Mouse (Mus musculus) embryonic facial prominence, embryonic 13.5 days (tissue): ENCODE results near the gene Sh3bp5. TPM values are rescaled to one million over a fixed set of nuclear protein-coding genes. Genes with fewer than 3 reads are reported as not detected.

Experiments used
- ATAC-seq: fragments of 200-750 bp; cut with Nextera tagmentation; 2 replicates; pipeline ENCODE4 v1.8.0; 2017; ENCODE audit warnings: low read depth; ENCODE audit not compliant: insufficient number of reproducible peaks, insufficient read depth, low FRiP score, low TSS enrichment
- H3K27ac ChIP-seq: fragments of 300-500 bp; sonication (generic); 2 replicates; pipeline ENCODE4 v1.5.1; 2015; ENCODE audit warnings: moderate library complexity, mild to moderate bottlenecking, inconsistent platforms
- H3K27me3 ChIP-seq: fragments of 300-500 bp; sonication (generic); 2 replicates; pipeline ENCODE4 v1.6.1; 2015; ENCODE audit warnings: mild to moderate bottlenecking, inconsistent platforms
- H3K36me3 ChIP-seq: fragments of 300-500 bp; sonication (generic); 2 replicates; pipeline ENCODE4 v1.6.1; 2015; ENCODE audit warnings: mild to moderate bottlenecking, inconsistent platforms
- H3K4me1 ChIP-seq: fragments of 300-500 bp; sonication (generic); 2 replicates; pipeline ENCODE4 v1.6.1; 2015; ENCODE audit warnings: inconsistent platforms
- H3K4me2 ChIP-seq: fragments of 300-500 bp; sonication (generic); 2 replicates; pipeline ENCODE4 v1.6.1; 2015; ENCODE audit warnings: moderate library complexity, mild to moderate bottlenecking, inconsistent platforms
- H3K4me3 ChIP-seq: fragments of 300-500 bp; sonication (generic); 2 replicates; pipeline ENCODE4 v1.5.1; 2015; ENCODE audit warnings: mild to moderate bottlenecking, inconsistent platforms
- H3K9ac ChIP-seq: fragments of 300-500 bp; sonication (generic); 2 replicates; pipeline ENCODE4 v1.6.1; 2015; ENCODE audit warnings: mild to moderate bottlenecking, inconsistent platforms
- H3K9me3 ChIP-seq: fragments of 300-500 bp; sonication (generic); 2 replicates; pipeline ENCODE4 v1.6.1; 2016; ENCODE audit warnings: inconsistent platforms
- WGBS: fragments of 180-500 bp; shearing (Covaris S2); methylation state at CpG from one replicate; pipeline ENCODE4 v1.1.7; 2015; ENCODE audit warnings: mixed read lengths; 5-methylcytosine and 5-hydroxymethylcytosine counted together
- polyA plus RNA-seq: library from polyadenylated mRNA; unstranded; fragments of >200 nt; fragmentation: Nextera tagmentation; extraction: Ambion mirVana; gene quantifications from 2 replicates; pipeline ENCODE4 v1.2.1, GENCODE M21; 2015

Sh3bp5 gene
- polyA plus RNA-seq, 1 experiment from 2014 or later: 40.1 TPM

GRCm38 (mm10) chr14:31327681-31328080 lies 108.2 kb downstream of the Sh3bp5 start:
- Histone ChIP-seq H3K27me3 (peaks cover 13% of the 10 kb centered on the region; the same call in 1 of the 2 replicates), H3K4me3 (no peak overlapping the region), H3K36me3 (no peaks in the 10 kb centered on the region), H3K9ac (no peak overlapping the region), H3K9me3 (no peaks in the 10 kb centered on the region), H3K27ac (no peak overlapping the region), H3K4me2 (no peak overlapping the region), H3K4me1 (peaks cover 6% of the 10 kb centered on the region; the same call in 1 of the 2 replicates)
- ATAC-seq: no peak
- WGBS: 78% methylated on average over 4 of the region's 4 CpGs

GRCm38 (mm10) chr14:31327196-31327595 lies 108.7 kb downstream of the Sh3bp5 start:
- Histone ChIP-seq H3K4me2 (no peak overlapping the region), H3K4me3 (no peak overlapping the region), H3K9me3 (no peaks in the 10 kb centered on the region), H3K27me3 (peaks cover 13% of the 10 kb centered on the region; the same call in 1 of the 2 replicates), H3K9ac (no peak overlapping the region), H3K4me1 (peaks cover 6% of the 10 kb centered on the region; the same call in 1 of the 2 replicates), H3K36me3 (no peaks in the 10 kb centered on the region), H3K27ac (no peak overlapping the region)
- 85% methylated on average over 1 of the region's 1 CpGs for WGBS
- no peak for ATAC-seq

GRCm38 (mm10) chr14:31326770-31327169 lies 109.1 kb downstream of the Sh3bp5 start:
- Histone ChIP-seq H3K27ac (no peak overlapping the region), H3K36me3 (no peaks in the 10 kb centered on the region), H3K27me3 (peaks cover 13% of the 10 kb centered on the region; the same call in 1 of the 2 replicates), H3K4me2 (no peak overlapping the region), H3K9me3 (no peaks in the 10 kb centered on the region), H3K4me1 (peaks cover 6% of the 10 kb centered on the region; the same call in 1 of the 2 replicates), H3K4me3 (no peak overlapping the region), H3K9ac (no peak overlapping the region)
- 76% methylated on average over 7 of the region's 7 CpGs for WGBS
- ATAC-seq: no peak

GRCm38 (mm10) chr14:31325551-31325950 lies 110.3 kb downstream of the Sh3bp5 start:
- Histone ChIP-seq H3K27ac (no peak overlapping the region), H3K9me3 (no peaks in the 10 kb centered on the region), H3K4me1 (peaks cover 6% of the 10 kb centered on the region; the same call in 1 of the 2 replicates), H3K4me3 (no peak overlapping the region), H3K4me2 (no peak overlapping the region), H3K36me3 (no peaks in the 10 kb centered on the region), H3K27me3 (peaks cover 9% of the 10 kb centered on the region; the same call in 1 of the 2 replicates), H3K9ac (no peak overlapping the region)
- WGBS: 42% methylated on average over 5 of the region's 5 CpGs
- no peak for ATAC-seq

- Histone ChIP-seq H3K27me3 (peaks cover 7% of the 10 kb centered on the region; the same call in 1 of the 2 replicates), H3K36me3 (no peaks in the 10 kb centered on the region), H3K4me2 (no peak overlapping the region), H3K9me3 (no peaks in the 10 kb centered on the region), H3K27ac (no peak overlapping the region), H3K4me3 (no peak overlapping the region), H3K9ac (no peak overlapping the region), H3K4me1 (peaks cover 6% of the 10 kb centered on the region; the same call in 1 of the 2 replicates)
- 67% methylated on average over 10 of the region's 10 CpGs for WGBS
- ATAC-seq: no peak
Observed at GRCm38 (mm10) chr14:31324851-31325250, 111.0 kb downstream of the Sh3bp5 start.

- Histone ChIP-seq H3K4me2 (peak within 1 kb of the TSS; percentile 65), H3K4me1 (peaks cover 6% of the 10 kb centered on the region; the same call in 1 of the 2 replicates), H3K4me3 (peak within 1 kb of the TSS; percentile 41), H3K9ac (peak within 1 kb of the TSS; percentile 56), H3K27me3 (peaks cover 7% of the 10 kb centered on the region; the same call in 1 of the 2 replicates), H3K9me3 (no peaks in the 10 kb centered on the region), H3K27ac (no peak within 1 kb of the TSS), H3K36me3 (no peaks in the 10 kb centered on the region)
- no peak for ATAC-seq
- 28% methylated on average over 28 of the region's 28 CpGs for WGBS
Observed at GRCm38 (mm10) chr14:31323849-31324792, 111.8 kb downstream of the Sh3bp5 start, which contains the start of gene Dnah1. Dnah1 (minus strand) TSS chr14:31323896.

GRCm38 (mm10) chr14:31323189-31323588 lies 112.7 kb downstream of the Sh3bp5 start:
- no peak overlapping the region for H3K27ac ChIP-seq
- ATAC-seq: no peak
- peak overlapping the region; percentile 65 for H3K4me2 ChIP-seq
- peak overlapping the region; percentile 41 for H3K4me3 ChIP-seq
- H3K9ac ChIP-seq: peak overlapping the region; percentile 56; the same call in 1 of the 2 replicates
- peaks cover 7% of the 10 kb centered on the region; the same call in 1 of the 2 replicates for H3K27me3 ChIP-seq
- peaks cover 6% of the 10 kb centered on the region; the same call in 1 of the 2 replicates for H3K4me1 ChIP-seq
- WGBS: 72% methylated on average over 4 of the region's 4 CpGs
- no peaks in the 10 kb centered on the region for H3K9me3 ChIP-seq
- no peaks in the 10 kb centered on the region for H3K36me3 ChIP-seq

GRCm38 (mm10) chr14:31322191-31322590 lies 113.7 kb downstream of the Sh3bp5 start:
- Histone ChIP-seq H3K27ac (no peak overlapping the region), H3K4me2 (no peak overlapping the region), H3K36me3 (no peaks in the 10 kb centered on the region), H3K4me1 (peaks cover 6% of the 10 kb centered on the region; the same call in 1 of the 2 replicates), H3K9me3 (no peaks in the 10 kb centered on the region), H3K4me3 (no peak overlapping the region), H3K27me3 (peaks cover 7% of the 10 kb centered on the region; the same call in 1 of the 2 replicates), H3K9ac (no peak overlapping the region)
- no peak for ATAC-seq
- WGBS: 84% methylated on average over 3 of the region's 3 CpGs

- no peak for ATAC-seq
- Histone ChIP-seq H3K4me1 (peaks cover 8% of the 10 kb centered on the region), H3K4me2 (no peak overlapping the region), H3K9ac (no peak overlapping the region), H3K9me3 (no peaks in the 10 kb centered on the region), H3K4me3 (no peak overlapping the region), H3K27ac (no peak overlapping the region), H3K27me3 (peaks cover 7% of the 10 kb centered on the region; the same call in 1 of the 2 replicates), H3K36me3 (no peaks in the 10 kb centered on the region)
- 85% methylated on average over 11 of the region's 11 CpGs for WGBS
Observed at GRCm38 (mm10) chr14:31321181-31321580, 114.7 kb downstream of the Sh3bp5 start.

- Histone ChIP-seq H3K4me2 (no peak overlapping the region), H3K4me3 (no peak overlapping the region), H3K27me3 (peaks cover 4% of the 10 kb centered on the region; the same call in 1 of the 2 replicates), H3K4me1 (peaks cover 8% of the 10 kb centered on the region), H3K27ac (no peak overlapping the region), H3K9me3 (no peaks in the 10 kb centered on the region), H3K36me3 (no peaks in the 10 kb centered on the region), H3K9ac (no peak overlapping the region)
- WGBS: 85% methylated on average over 10 of the region's 10 CpGs
- no peak for ATAC-seq
Observed at GRCm38 (mm10) chr14:31319546-31319945, 116.3 kb downstream of the Sh3bp5 start.

GRCm38 (mm10) chr14:31317754-31318153 lies 118.1 kb downstream of the Sh3bp5 start:
- Histone ChIP-seq H3K4me3 (no peak overlapping the region), H3K36me3 (no peaks in the 10 kb centered on the region), H3K9me3 (no peaks in the 10 kb centered on the region), H3K4me1 (peaks cover 2% of the 10 kb centered on the region; the same call in 1 of the 2 replicates), H3K4me2 (no peak overlapping the region), H3K27me3 (no peaks in the 10 kb centered on the region), H3K9ac (no peak overlapping the region), H3K27ac (no peak overlapping the region)
- 81% methylated on average over 3 of the region's 3 CpGs for WGBS
- no peak for ATAC-seq
